Mouse (Mus musculus) small intestine, adult 2 months (tissue): ENCODE results near the gene Ptpn14. TPM values are rescaled to one million over a fixed set of nuclear protein-coding genes. Genes with fewer than 3 reads are reported as not detected.

Experiments used
- H3K27ac ChIP-seq: fragments of 200-500 bp; 2 replicates; pipeline ENCODE4 v1.5.1; 2012; ENCODE audit warnings: low read depth, low read length, control low read depth, inconsistent platforms; ENCODE audit not compliant: insufficient read depth
- H3K27me3 ChIP-seq: fragments of 200-500 bp; 2 replicates; pipeline ENCODE4 v1.6.1; 2012; ENCODE audit warnings: mild to moderate bottlenecking, moderate library complexity, low read length, inconsistent platforms; ENCODE audit not compliant: control insufficient read depth, insufficient read depth
- H3K36me3 ChIP-seq: fragments of 200-500 bp; 2 replicates; pipeline ENCODE4 v1.6.1; 2012; ENCODE audit warnings: mild to moderate bottlenecking, low read length, control low read depth, inconsistent platforms; ENCODE audit not compliant: control insufficient read depth, insufficient read depth
- H3K4me1 ChIP-seq: fragments of 200-500 bp; 2 replicates; pipeline ENCODE4 v1.6.1; 2012; ENCODE audit warnings: low read length, inconsistent platforms, mixed read lengths; ENCODE audit not compliant: control insufficient read depth, insufficient read depth, insufficient read length
- H3K4me3 ChIP-seq: fragments of 200-500 bp; 2 replicates; pipeline ENCODE4 v1.5.1; 2012; ENCODE audit warnings: low read depth, mild to moderate bottlenecking, control low read depth, inconsistent platforms, low read length, moderate library complexity
- CTCF ChIP-seq: fragments of 200-500 bp; IDR thresholded peaks from 2 replicates; pipeline ENCODE4 v1.5.1; 2012; ENCODE audit warnings: low read depth, mild to moderate bottlenecking, control low read depth, inconsistent platforms, low read length, moderate library complexity, mixed read lengths; ENCODE audit not compliant: insufficient replicate concordance, insufficient read length; ENCODE audit errors: extremely low read depth
- POLR2A ChIP-seq: fragments of 200-500 bp; IDR thresholded peaks from 2 replicates; pipeline ENCODE4 v1.6.1; 2012; ENCODE audit warnings: low read depth, mild to moderate bottlenecking, control low read depth, inconsistent platforms, low read length, moderate library complexity
- WGBS: fragments of 180-500 bp; shearing (Covaris S2); methylation state at CpG from one replicate; pipeline ENCODE4 v1.1.7; 2018; 5-methylcytosine and 5-hydroxymethylcytosine counted together
- polyA plus RNA-seq: library from polyadenylated mRNA; depleted of rRNA; stranded (reverse); fragments of >200 nt; gene quantifications from 2 replicates; pipeline ENCODE4 v1.2.3, GENCODE M21; 2012

The Ptpn14 gene
- polyA plus RNA-seq, 1 experiment = 2.5 TPM

- Histone ChIP-seq H3K4me3 (no peak overlapping the region), H3K4me1 (no peaks in the 10 kb centered on the region; the same call in 1 of the 2 replicates), H3K36me3 (no peaks in the 10 kb centered on the region; the same call in 1 of the 2 replicates), H3K27ac (no peak overlapping the region), H3K27me3 (no peaks in the 10 kb centered on the region)
- 70% methylated on average over 18 of the region's 18 CpGs for WGBS
- no peak for TF ChIP-seq POLR2A
- peak; percentile 32; the same call in 1 of the 2 replicates for TF ChIP-seq CTCF
Measured at GRCm38 (mm10) chr1:189883531-189884170, 155.6 kb downstream of the Ptpn14 start.

- Histone ChIP-seq H3K27ac (no peak overlapping the region), H3K27me3 (no peaks in the 10 kb centered on the region), H3K4me1 (no peaks in the 10 kb centered on the region; the same call in 1 of the 2 replicates), H3K4me3 (no peak overlapping the region), H3K36me3 (no peaks in the 10 kb centered on the region; the same call in 1 of the 2 replicates)
- TF ChIP-seq CTCF = no peak
- no peak for TF ChIP-seq POLR2A
- WGBS = 83% methylated on average over 13 of the region's 13 CpGs
Measured at GRCm38 (mm10) chr1:189884951-189885350, 156.9 kb downstream of the Ptpn14 start.

- 87% methylated on average over 6 of the region's 6 CpGs for WGBS
- no peaks in the 10 kb centered on the region for H3K27me3 ChIP-seq
- TF ChIP-seq POLR2A (no peak), CTCF (no peak)
- H3K4me1 ChIP-seq = no peaks in the 10 kb centered on the region
- H3K36me3 ChIP-seq = no peaks in the 10 kb centered on the region; the same call in 1 of the 2 replicates
- no peak overlapping the region for H3K27ac ChIP-seq
- no peak overlapping the region for H3K4me3 ChIP-seq
Measured at GRCm38 (mm10) chr1:189885975-189886374, 157.9 kb downstream of the Ptpn14 start.

GRCm38 (mm10) chr1:189887518-189887917 lies 159.4 kb downstream of the Ptpn14 start:
- TF ChIP-seq POLR2A (no peak), CTCF (peak; percentile 93)
- Histone ChIP-seq H3K4me1 (no peaks in the 10 kb centered on the region), H3K27ac (no peak overlapping the region), H3K4me3 (no peak overlapping the region), H3K27me3 (no peaks in the 10 kb centered on the region), H3K36me3 (no peaks in the 10 kb centered on the region)
- 30% methylated on average over 7 of the region's 7 CpGs for WGBS

GRCm38 (mm10) chr1:189888749-189889148 lies 160.7 kb downstream of the Ptpn14 start:
- Histone ChIP-seq H3K36me3 (peaks cover under 1% of the 10 kb centered on the region), H3K27ac (no peak overlapping the region), H3K27me3 (no peaks in the 10 kb centered on the region), H3K4me3 (no peak overlapping the region), H3K4me1 (no peaks in the 10 kb centered on the region)
- TF ChIP-seq CTCF (no peak), POLR2A (no peak)
- 87% methylated on average over 10 of the region's 10 CpGs for WGBS

- peaks cover 11% of the 10 kb centered on the region for H3K36me3 ChIP-seq
- TF ChIP-seq POLR2A = no peak
- TF ChIP-seq CTCF = no peak
- 93% methylated on average over 9 of the region's 9 CpGs for WGBS
- no peaks in the 10 kb centered on the region for H3K4me1 ChIP-seq
- H3K4me3 ChIP-seq = no peak overlapping the region
- no peak overlapping the region for H3K27ac ChIP-seq
- H3K27me3 ChIP-seq = no peaks in the 10 kb centered on the region
Measured at GRCm38 (mm10) chr1:189894191-189894590, 166.1 kb downstream of the Ptpn14 start.

- H3K4me3 ChIP-seq = no peak overlapping the region
- H3K4me1 ChIP-seq = no peaks in the 10 kb centered on the region
- no peak for TF ChIP-seq POLR2A
- no peak for TF ChIP-seq CTCF
- no peaks in the 10 kb centered on the region for H3K27me3 ChIP-seq
- peaks cover 11% of the 10 kb centered on the region for H3K36me3 ChIP-seq
- WGBS = 92% methylated on average over 9 of the region's 9 CpGs
- no peak overlapping the region for H3K27ac ChIP-seq
Measured at GRCm38 (mm10) chr1:189897861-189898260, 169.8 kb downstream of the Ptpn14 start.
